Mouse (Mus musculus) kidney, adult 2 months (tissue): Measurements from ENCODE around the gene Elovl6.

ENCODE experiments used
- CTCF ChIP-seq: fragments of 200-500 bp; conservative IDR thresholded peaks from 2 replicates; pipeline ENCODE4 v1.5.1; 2011; ENCODE audit warnings: low read depth, mild to moderate bottlenecking, control low read depth, low read length, moderate library complexity, mixed read lengths; ENCODE audit not compliant: insufficient read depth, insufficient read length
- POLR2A ChIP-seq: fragments of 200-500 bp; IDR thresholded peaks from one replicate; pipeline ENCODE4 v1.6.1; 2011; ENCODE audit warnings: low read depth, low read length, control low read depth

- no peak for TF ChIP-seq POLR2A
- TF ChIP-seq CTCF = no peak
Observed at GRCm38 (mm10) chr3:129544217-129544616, 12.1 kb downstream of the Elovl6 start.
